Mouse (Mus musculus) intestine, embryonic 14.5 days (tissue): ENCODE data around the gene Mgat4a. TPM values are rescaled to one million over a fixed set of nuclear protein-coding genes. Genes with fewer than 3 reads are reported as not detected.

Experiments
- ATAC-seq: fragments of 200-750 bp; cut with Nextera tagmentation; replicated peaks from 2 replicates; pipeline ENCODE4 v1.8.0; 2017; ENCODE audit warnings: low read depth, moderate number of reproducible peaks, moderate TSS enrichment, moderate library complexity; ENCODE audit not compliant: low FRiP score, low TSS enrichment
- DNase-seq: peaks from one replicate; pipeline ENCODE4 v3.0.0-alpha.2; 2018; ENCODE audit warnings: low spot score
- H3K27ac ChIP-seq: fragments of 300-500 bp; sonication (generic); 2 replicates; pipeline ENCODE4 v1.5.1; 2014; ENCODE audit warnings: low read depth, mild to moderate bottlenecking, control low read depth
- H3K27me3 ChIP-seq: fragments of 300-500 bp; sonication (generic); replicated peaks from 2 replicates; pipeline ENCODE4 v1.6.1; 2014; ENCODE audit warnings: low read length, control low read depth; ENCODE audit not compliant: control insufficient read depth, insufficient read depth
- H3K36me3 ChIP-seq: fragments of 300-500 bp; sonication (generic); 2 replicates; pipeline ENCODE4 v1.6.1; 2014; ENCODE audit warnings: low read length, control low read depth; ENCODE audit not compliant: control insufficient read depth, insufficient read depth
- H3K4me1 ChIP-seq: fragments of 300-500 bp; sonication (generic); replicated peaks from 2 replicates; pipeline ENCODE4 v1.6.1; 2014; ENCODE audit warnings: low read length, control low read depth, mixed read lengths; ENCODE audit not compliant: control insufficient read depth, insufficient read depth
- H3K4me2 ChIP-seq: fragments of 300-500 bp; sonication (generic); 2 replicates; pipeline ENCODE4 v1.6.1; 2014; ENCODE audit warnings: low read length
- H3K4me3 ChIP-seq: fragments of 300-500 bp; sonication (generic); 2 replicates; pipeline ENCODE4 v1.5.1; 2014; ENCODE audit warnings: low read depth, low read length, control low read depth, mixed read lengths
- H3K9ac ChIP-seq: fragments of 300-500 bp; sonication (generic); 2 replicates; pipeline ENCODE4 v1.6.1; 2014; ENCODE audit warnings: mild to moderate bottlenecking, low read length
- H3K9me3 ChIP-seq: fragments of 300-500 bp; sonication (generic); 2 replicates; pipeline ENCODE4 v1.6.1; 2016; ENCODE audit warnings: low read length, control low read depth; ENCODE audit not compliant: control insufficient read depth
- WGBS: fragments of 180-500 bp; shearing (Covaris S2); extraction: QIAGEN DNeasy Blood & Tissue Kit; methylation state at CpG from one replicate; pipeline ENCODE4 v1.1.7; 2014; 5-methylcytosine and 5-hydroxymethylcytosine counted together
- polyA plus RNA-seq: library from polyadenylated mRNA; unstranded; fragments of >200 nt; fragmentation: Nextera tagmentation; extraction: Ambion mirVana; gene quantifications from 2 replicates; pipeline ENCODE4 v1.2.1, GENCODE M21; 2014

Mgat4a gene
- 29.6 and 34.6 TPM in 2 replicates for polyA plus RNA-seq

DNA sequence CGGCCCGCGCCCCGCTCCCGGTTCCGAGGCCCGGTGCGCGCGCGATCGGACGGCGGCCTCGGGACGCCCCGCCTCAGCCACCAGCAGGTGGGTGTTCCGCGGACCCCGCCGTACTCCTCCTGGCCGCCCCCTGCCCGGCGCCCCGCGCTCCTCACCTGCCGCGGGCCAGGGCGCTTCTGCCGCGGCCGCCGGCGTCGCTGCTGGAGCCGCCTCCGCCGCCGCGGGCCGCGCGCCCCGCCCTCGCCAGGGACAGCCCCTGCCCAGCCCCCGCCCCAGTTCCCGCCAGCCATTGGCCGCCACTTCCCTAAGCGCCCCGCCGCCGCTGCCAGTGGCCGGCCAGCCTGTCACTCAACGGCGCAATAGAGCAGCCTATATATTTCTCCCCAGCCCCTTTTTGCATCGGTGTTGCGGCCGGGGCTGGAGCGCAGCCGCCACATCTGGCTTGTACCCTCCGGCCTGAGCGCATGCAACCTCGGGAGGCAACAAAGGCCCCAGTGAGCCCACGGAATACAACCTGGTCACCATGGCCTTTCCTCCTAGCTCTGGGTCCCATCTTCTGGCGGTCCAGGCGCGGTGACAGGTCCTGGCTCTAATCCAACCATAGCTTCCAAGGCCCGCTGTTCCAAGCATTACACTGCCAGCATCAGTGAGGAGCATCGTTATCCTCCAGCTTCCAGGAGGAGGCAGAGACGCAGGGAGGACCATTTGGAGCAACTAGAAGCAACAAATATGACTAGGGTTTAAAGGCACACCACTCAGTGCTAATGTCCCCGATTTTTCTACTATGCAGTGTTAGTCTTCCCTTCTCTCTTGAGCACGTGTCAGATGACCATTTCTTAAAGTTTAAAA, at the start of gene Mgat4a:
Mgat4a (minus strand) TSS at position 207 of the 849 bp plus-strand sequence.
- peak; percentile 90 for DNase-seq
- ATAC-seq, result peak; percentile 97
- Histone ChIP-seq H3K27me3 (no peaks in the 10 kb centered on the region), H3K27ac (no peak within 1 kb of the TSS), H3K36me3 (no peaks in the 10 kb centered on the region; the same call in 1 of the 2 replicates), H3K9ac (peak within 1 kb of the TSS; percentile 71), H3K4me2 (peak within 1 kb of the TSS; percentile 91), H3K4me1 (0 out of 2 replicates have a peak, but pooled peaks cover 10% of the 10 kb centered on the region), H3K4me3 (peak within 1 kb of the TSS; percentile 73), H3K9me3 (no peaks in the 10 kb centered on the region)
- WGBS, result 1% methylated on average over 50 of the region's 72 CpGs

GRCm38 (mm10) chr1:37585809-37586480, 45.1 kb upstream of the Mgat4a start:
- no peak overlapping the region for H3K4me3 ChIP-seq
- H3K9ac ChIP-seq, result no peak overlapping the region
- no peaks in the 10 kb centered on the region for H3K36me3 ChIP-seq
- no peaks in the 10 kb centered on the region for H3K27me3 ChIP-seq
- DNase-seq, result no peak
- no peak for ATAC-seq
- no peaks in the 10 kb centered on the region for H3K9me3 ChIP-seq
- no peak overlapping the region for H3K27ac ChIP-seq
- H3K4me2 ChIP-seq, result no peak overlapping the region
- H3K4me1 ChIP-seq, result peaks cover 15% of the 10 kb centered on the region; the same call in 1 of the 2 replicates
- 80% methylated on average over 13 of the region's 13 CpGs for WGBS

DNA sequence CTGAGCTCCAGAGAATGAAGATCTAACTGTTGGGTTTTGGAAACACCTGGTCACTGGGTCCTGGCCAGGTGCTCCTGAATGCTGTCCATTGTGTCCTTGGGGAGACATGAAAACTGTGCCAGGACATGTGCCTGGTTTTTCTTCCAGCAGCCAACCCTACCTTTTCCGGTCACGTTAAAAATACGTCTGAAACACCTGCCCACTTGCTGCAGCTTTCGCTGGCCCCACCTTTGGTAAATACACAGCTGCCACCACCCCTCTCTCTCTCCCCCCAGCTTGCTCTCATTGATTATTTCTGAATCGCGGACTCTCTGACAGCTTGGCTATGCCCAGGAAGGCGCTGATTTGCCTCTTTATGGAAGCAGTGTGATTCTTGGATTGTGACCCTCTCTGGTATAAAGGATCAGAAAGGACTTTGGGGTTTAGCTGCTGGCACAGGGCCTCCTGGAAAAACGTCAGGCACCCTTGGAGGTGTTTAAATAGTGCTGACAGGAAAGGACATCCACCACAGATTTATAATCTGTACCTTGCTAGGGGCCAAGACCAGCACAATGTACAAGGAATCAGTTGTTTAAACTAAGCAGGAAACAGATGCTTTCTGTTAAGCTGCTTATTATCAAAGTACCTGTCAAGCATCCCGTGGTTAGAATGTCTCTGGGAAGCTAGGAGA, 43.1 kb upstream of the Mgat4a start:
- Histone ChIP-seq H3K4me1 (peaks cover 15% of the 10 kb centered on the region; the same call in 1 of the 2 replicates), H3K9ac (no peak overlapping the region), H3K4me2 (peak overlapping the region; percentile 26), H3K27me3 (no peaks in the 10 kb centered on the region), H3K36me3 (no peaks in the 10 kb centered on the region), H3K27ac (peak overlapping the region; percentile 51; the same call in 1 of the 2 replicates), H3K4me3 (no peak overlapping the region), H3K9me3 (no peaks in the 10 kb centered on the region)
- WGBS, result 18% methylated on average over 9 of the region's 9 CpGs
- DNase-seq (peak; percentile 59), ATAC-seq (peak; percentile 63)

DNA sequence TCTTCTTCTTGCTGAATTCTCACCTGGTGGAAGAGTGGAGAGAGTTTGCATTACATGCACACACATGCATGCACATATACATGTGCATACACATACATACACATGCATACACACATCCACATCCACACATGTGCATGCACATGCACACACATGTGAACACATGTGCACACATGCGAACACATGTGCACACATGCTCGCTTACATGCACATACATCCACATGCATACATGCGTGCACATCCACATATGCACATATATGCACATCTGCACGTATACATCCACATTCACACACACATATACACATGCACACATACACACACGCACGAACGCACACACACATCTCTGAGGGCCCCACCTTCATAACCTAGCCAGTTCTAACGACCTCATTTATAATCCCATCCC, 42.4 kb upstream of the Mgat4a start:
- Histone ChIP-seq H3K4me1 (peaks cover 15% of the 10 kb centered on the region; the same call in 1 of the 2 replicates), H3K4me2 (0 out of 2 replicates have a peak overlapping the region, but pooled peaks have one; percentile 26), H3K27me3 (no peaks in the 10 kb centered on the region), H3K4me3 (no peak overlapping the region), H3K27ac (no peak overlapping the region; the same call in 1 of the 2 replicates), H3K9ac (no peak overlapping the region), H3K36me3 (no peaks in the 10 kb centered on the region), H3K9me3 (no peaks in the 10 kb centered on the region)
- ATAC-seq, result no peak
- WGBS, result 79% methylated on average over 8 of the region's 8 CpGs
- no peak for DNase-seq

GRCm38 (mm10) chr1:37579686-37580085, 38.9 kb upstream of the Mgat4a start:
- Histone ChIP-seq H3K27me3 (no peaks in the 10 kb centered on the region), H3K9ac (no peak overlapping the region), H3K9me3 (no peaks in the 10 kb centered on the region), H3K4me1 (peaks cover 14% of the 10 kb centered on the region; the same call in 1 of the 2 replicates), H3K4me3 (no peak overlapping the region), H3K27ac (no peak overlapping the region), H3K4me2 (no peak overlapping the region), H3K36me3 (no peaks in the 10 kb centered on the region)
- ATAC-seq (no peak), DNase-seq (no peak)
- 94% methylated on average over 13 of the region's 13 CpGs for WGBS

GRCm38 (mm10) chr1:37572528-37573272, 31.9 kb upstream of the Mgat4a start:
- Histone ChIP-seq H3K27ac (no peak overlapping the region), H3K27me3 (no peaks in the 10 kb centered on the region), H3K4me2 (no peak overlapping the region), H3K36me3 (no peaks in the 10 kb centered on the region), H3K4me1 (no peaks in the 10 kb centered on the region), H3K9me3 (no peaks in the 10 kb centered on the region), H3K4me3 (no peak overlapping the region), H3K9ac (no peak overlapping the region)
- no peak for DNase-seq
- WGBS, result 57% methylated on average over 10 of the region's 10 CpGs
- no peak for ATAC-seq

DNA sequence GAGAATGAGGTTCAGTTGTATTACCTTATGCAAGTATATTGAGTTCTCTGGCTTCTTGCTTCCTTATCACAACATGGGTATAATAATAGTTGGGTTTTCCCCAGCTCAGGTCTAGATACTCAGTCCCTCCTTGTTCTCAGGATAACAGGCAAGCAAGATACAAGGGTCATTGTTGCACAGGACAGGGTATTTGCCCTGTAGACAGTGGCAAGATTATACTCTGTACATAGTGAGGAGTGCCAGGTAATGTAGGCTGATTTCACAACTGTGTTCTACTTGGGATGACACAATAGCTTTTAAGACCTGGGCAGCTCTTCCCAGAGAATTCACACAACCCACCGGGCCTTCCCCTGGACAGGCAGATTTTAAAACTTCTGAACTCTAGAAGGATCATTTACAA, 27.6 kb upstream of the Mgat4a start:
- peak; percentile 71; the same call in 1 of the 2 replicates for ATAC-seq
- Histone ChIP-seq H3K27me3 (no peaks in the 10 kb centered on the region), H3K27ac (no peak overlapping the region)

DNA sequence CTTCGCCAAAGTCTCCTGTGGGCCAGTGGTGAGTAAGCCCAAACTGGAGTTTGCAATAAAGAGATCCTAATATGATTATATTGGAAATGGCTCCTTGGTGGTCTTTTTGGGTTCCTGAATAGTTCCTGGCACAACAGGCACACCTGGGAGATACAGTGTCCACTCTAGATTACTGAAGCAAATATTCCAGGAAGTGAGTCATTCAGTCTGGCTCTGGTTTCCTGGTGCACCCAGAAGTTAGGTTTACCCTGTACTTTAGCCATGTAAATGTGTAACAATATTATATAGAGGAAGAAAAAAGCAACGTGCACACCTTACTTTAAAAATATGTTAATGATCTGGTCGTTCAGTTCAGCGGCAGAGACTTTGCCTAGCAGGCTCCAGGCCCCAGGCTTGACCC, 25.9 kb upstream of the Mgat4a start:
- Histone ChIP-seq H3K27me3 (no peaks in the 10 kb centered on the region), H3K4me3 (no peak overlapping the region), H3K4me2 (no peak overlapping the region), H3K9ac (no peak overlapping the region), H3K4me1 (0 out of 2 replicates have a peak, but pooled peaks cover 3% of the 10 kb centered on the region), H3K9me3 (no peaks in the 10 kb centered on the region), H3K27ac (no peak overlapping the region), H3K36me3 (no peaks in the 10 kb centered on the region)
- WGBS, result 75% methylated on average over 4 of the region's 4 CpGs
- DNase-seq (no peak), ATAC-seq (no peak)

More for the DNA sequence above, 27.6 kb upstream of the Mgat4a start:
- DNase-seq, result no peak
- Histone ChIP-seq H3K36me3 (no peaks in the 10 kb centered on the region), H3K4me2 (no peak overlapping the region), H3K4me1 (0 out of 2 replicates have a peak, but pooled peaks cover 3% of the 10 kb centered on the region), H3K9me3 (no peaks in the 10 kb centered on the region), H3K4me3 (no peak overlapping the region), H3K9ac (no peak overlapping the region)
- 78% methylated on average over 1 of the region's 1 CpGs for WGBS
